Mouse (Mus musculus) forebrain, embryonic 14.5 days (tissue): ENCODE data around the gene Rnf181. TPM values are rescaled to one million over a fixed set of nuclear protein-coding genes. Genes with fewer than 3 reads are reported as not detected.

Source experiments
- ATAC-seq: fragments of 200-750 bp; cut with Nextera tagmentation; 2 replicates; pipeline ENCODE4 v1.8.0; 2017; ENCODE audit warnings: mild to moderate bottlenecking, moderate library complexity
- DNase-seq: peaks from one replicate; pipeline ENCODE4 v3.0.0-alpha.2; 2015; ENCODE audit warnings: low spot score
- H3K27ac ChIP-seq: fragments of 300-500 bp; sonication (generic); 2 replicates; pipeline ENCODE4 v1.5.1; 2014; ENCODE audit warnings: low read depth, mild to moderate bottlenecking, control low read depth, low read length, moderate library complexity
- H3K27me3 ChIP-seq: fragments of 300-500 bp; sonication (generic); replicated peaks from 2 replicates; pipeline ENCODE4 v1.6.1; 2014; ENCODE audit warnings: low read length, control low read depth, mixed read lengths; ENCODE audit not compliant: control insufficient read depth, insufficient read depth
- H3K36me3 ChIP-seq: fragments of 300-500 bp; sonication (generic); 2 replicates; pipeline ENCODE4 v1.6.1; 2014; ENCODE audit warnings: low read length, control low read depth; ENCODE audit not compliant: control insufficient read depth, insufficient read depth
- H3K4me1 ChIP-seq: fragments of 300-500 bp; sonication (generic); 2 replicates; pipeline ENCODE4 v1.6.1; 2014; ENCODE audit warnings: antibody characterized with exemption, low read length, control low read depth; ENCODE audit not compliant: control insufficient read depth, insufficient read depth
- H3K4me2 ChIP-seq: fragments of 300-500 bp; sonication (generic); 2 replicates; pipeline ENCODE4 v1.6.1; 2014; ENCODE audit warnings: mild to moderate bottlenecking, control low read depth, low read length
- H3K4me3 ChIP-seq: fragments of 300-500 bp; sonication (generic); 2 replicates; pipeline ENCODE4 v1.5.1; 2014; ENCODE audit warnings: low read depth, low read length, control low read depth
- H3K9ac ChIP-seq: fragments of 300-500 bp; sonication (generic); 2 replicates; pipeline ENCODE4 v1.6.1; 2014; ENCODE audit warnings: mild to moderate bottlenecking, low read length, control low read depth, moderate library complexity
- H3K9me3 ChIP-seq: fragments of 300-500 bp; sonication (generic); replicated peaks from 2 replicates; pipeline ENCODE4 v1.6.1; 2016; ENCODE audit warnings: low read length, control low read depth, mixed read lengths; ENCODE audit not compliant: control insufficient read depth
- WGBS: fragments of 180-500 bp; shearing (Covaris S2); extraction: QIAGEN DNeasy Blood & Tissue Kit; methylation state at CpG from one replicate; pipeline ENCODE4 v1.1.7; 2014; 5-methylcytosine and 5-hydroxymethylcytosine counted together
- polyA plus RNA-seq: library from polyadenylated mRNA; unstranded; fragments of >200 nt; fragmentation: Nextera tagmentation; extraction: Ambion mirVana; gene quantifications from 2 replicates; pipeline ENCODE4 v1.2.1, GENCODE M21; 2014

The Rnf181 gene
- polyA plus RNA-seq, 1 experiment from 2014 or later = 123 TPM

GRCm38 (mm10) chr6:72352636-72353405 lies 13.9 kb downstream of the Rnf181 start:
- DNase-seq (peak; percentile 45), ATAC-seq (no peak)
- H3K4me2 ChIP-seq = no peak overlapping the region
- no peak overlapping the region for H3K4me3 ChIP-seq
- H3K9me3 ChIP-seq = no peaks in the 10 kb centered on the region
- WGBS = 73% methylated on average over 5 of the region's 5 CpGs
- no peaks in the 10 kb centered on the region for H3K27me3 ChIP-seq
- no peak overlapping the region for H3K9ac ChIP-seq
- H3K27ac ChIP-seq = no peak overlapping the region
- H3K4me1 ChIP-seq = peaks cover 12% of the 10 kb centered on the region
- H3K36me3 ChIP-seq = peaks cover 30% of the 10 kb centered on the region

- no peak for DNase-seq
- Histone ChIP-seq H3K27ac (no peak overlapping the region), H3K4me1 (peaks cover 15% of the 10 kb centered on the region), H3K9me3 (no peaks in the 10 kb centered on the region), H3K4me3 (no peak overlapping the region), H3K36me3 (peaks cover 30% of the 10 kb centered on the region), H3K4me2 (no peak overlapping the region), H3K9ac (no peak overlapping the region), H3K27me3 (no peaks in the 10 kb centered on the region)
- ATAC-seq = no peak
- WGBS = 91% methylated on average over 2 of the region's 2 CpGs
Observed at GRCm38 (mm10) chr6:72350214-72350613, 16.5 kb downstream of the Rnf181 start.

GRCm38 (mm10) chr6:72348411-72348810 lies 18.3 kb downstream of the Rnf181 start:
- Histone ChIP-seq H3K36me3 (peaks cover 30% of the 10 kb centered on the region), H3K4me3 (no peak overlapping the region), H3K4me1 (peaks cover 18% of the 10 kb centered on the region), H3K27ac (no peak overlapping the region), H3K4me2 (peak overlapping the region; percentile 77), H3K9ac (no peak overlapping the region; the same call in 1 of the 2 replicates), H3K27me3 (no peaks in the 10 kb centered on the region), H3K9me3 (no peaks in the 10 kb centered on the region)
- no peak for DNase-seq
- 81% methylated on average over 10 of the region's 10 CpGs for WGBS
- no peak for ATAC-seq

GRCm38 (mm10) chr6:72347166-72347941 lies 19.4 kb downstream of the Rnf181 start, which contains the start of gene 0610030E20Rik:
Gene 0610030E20Rik, plus strand, starts transcription at chr6:72347317.
- Histone ChIP-seq H3K9me3 (no peaks in the 10 kb centered on the region), H3K4me3 (peak within 1 kb of the TSS; percentile 89), H3K4me1 (peaks cover 18% of the 10 kb centered on the region), H3K36me3 (peaks cover 31% of the 10 kb centered on the region), H3K27me3 (no peaks in the 10 kb centered on the region), H3K4me2 (peak within 1 kb of the TSS; percentile 77), H3K27ac (peak within 1 kb of the TSS; percentile 86), H3K9ac (peak within 1 kb of the TSS; percentile 96)
- ATAC-seq (peak; percentile 74), DNase-seq (peak; percentile 75)
- WGBS = under 1% methylated on average over 51 of the region's 72 CpGs

GRCm38 (mm10) chr6:72346261-72346660 lies 20.5 kb downstream of the Rnf181 start:
- Histone ChIP-seq H3K4me3 (no peak overlapping the region), H3K36me3 (peaks cover 32% of the 10 kb centered on the region), H3K4me2 (peak overlapping the region; percentile 77; the same call in 1 of the 2 replicates), H3K27me3 (no peaks in the 10 kb centered on the region), H3K4me1 (peaks cover 18% of the 10 kb centered on the region), H3K27ac (no peak overlapping the region), H3K9me3 (no peaks in the 10 kb centered on the region), H3K9ac (no peak overlapping the region)
- ATAC-seq = no peak
- no peak for DNase-seq
- WGBS = 90% methylated on average over 4 of the region's 4 CpGs

- Histone ChIP-seq H3K36me3 (peaks cover 31% of the 10 kb centered on the region), H3K4me1 (peaks cover 18% of the 10 kb centered on the region), H3K9ac (no peak overlapping the region; the same call in 1 of the 2 replicates), H3K4me3 (peak overlapping the region; percentile 81; the same call in 1 of the 2 replicates), H3K27ac (no peak overlapping the region), H3K9me3 (no peaks in the 10 kb centered on the region), H3K27me3 (no peaks in the 10 kb centered on the region), H3K4me2 (peak overlapping the region; percentile 95)
- DNase-seq (no peak), ATAC-seq (peak; percentile 3; the same call in 1 of the 2 replicates)
- 55% methylated on average over 6 of the region's 6 CpGs for WGBS
Observed at GRCm38 (mm10) chr6:72345633-72346032, 21.1 kb downstream of the Rnf181 start.

- Histone ChIP-seq H3K9me3 (no peaks in the 10 kb centered on the region), H3K9ac (peak within 1 kb of the TSS; percentile 86), H3K4me1 (peaks cover 18% of the 10 kb centered on the region), H3K27ac (no peak within 1 kb of the TSS; the same call in 1 of the 2 replicates), H3K4me2 (peak within 1 kb of the TSS; percentile 95), H3K36me3 (peaks cover 26% of the 10 kb centered on the region), H3K4me3 (peak within 1 kb of the TSS; percentile 81), H3K27me3 (no peaks in the 10 kb centered on the region)
- ATAC-seq = peak; percentile 86
- under 1% methylated on average over 30 of the region's 30 CpGs for WGBS
- peak; percentile 98 for DNase-seq
Observed at GRCm38 (mm10) chr6:72345074-72345567, 21.6 kb downstream of the Rnf181 start, which contains the start of gene Usp39. Gene Usp39, minus strand, starts transcription at chr6:72345184.

GRCm38 (mm10) chr6:72344396-72345073 lies 22.2 kb downstream of the Rnf181 start:
- H3K27me3 ChIP-seq = no peaks in the 10 kb centered on the region
- no peaks in the 10 kb centered on the region for H3K9me3 ChIP-seq
- H3K36me3 ChIP-seq = peaks cover 25% of the 10 kb centered on the region
- H3K9ac ChIP-seq = peak overlapping the region; percentile 86
- no peak overlapping the region; the same call in 1 of the 2 replicates for H3K27ac ChIP-seq
- peaks cover 18% of the 10 kb centered on the region for H3K4me1 ChIP-seq
- under 1% methylated on average over 42 of the region's 42 CpGs for WGBS
- H3K4me3 ChIP-seq = peak overlapping the region; percentile 81
- DNase-seq (no peak), ATAC-seq (peak; percentile 56)
- H3K4me2 ChIP-seq = peak overlapping the region; percentile 95
